Mouse (Mus musculus) cortical plate, adult 2 months (tissue): ENCODE data around the gene Rufy2. TPM values are rescaled to one million over a fixed set of nuclear protein-coding genes. Genes with fewer than 3 reads are reported as not detected.

Experiments used
- H3K27ac ChIP-seq: fragments of 200-500 bp; 2 replicates; pipeline ENCODE4 v1.5.1; 2012; ENCODE audit warnings: low read length, control low read depth, inconsistent platforms; ENCODE audit not compliant: insufficient read depth
- H3K4me1 ChIP-seq: fragments of 200-500 bp; 2 replicates; pipeline ENCODE4 v1.6.1; 2011; ENCODE audit warnings: low read length; ENCODE audit not compliant: control insufficient read depth, insufficient read depth
- H3K4me3 ChIP-seq: fragments of 200-500 bp; 2 replicates; pipeline ENCODE4 v1.5.1; 2011; ENCODE audit warnings: mild to moderate bottlenecking, low read length, control low read depth; ENCODE audit not compliant: insufficient read depth
- CTCF ChIP-seq: fragments of 200-500 bp; IDR thresholded peaks from 2 replicates; pipeline ENCODE4 v1.5.1; 2011; ENCODE audit warnings: mild to moderate bottlenecking, control low read depth, low read length; ENCODE audit not compliant: insufficient read depth; ENCODE audit errors: extremely low read depth
- POLR2A ChIP-seq: fragments of 200-500 bp; IDR thresholded peaks from 2 replicates; pipeline ENCODE4 v1.6.1; 2011; ENCODE audit warnings: mild to moderate bottlenecking, low read length, control low read depth; ENCODE audit not compliant: insufficient read depth; ENCODE audit errors: extremely low read depth
- polyA plus RNA-seq: library from polyadenylated mRNA; depleted of rRNA; stranded (reverse); fragments of >200 nt; gene quantifications from 2 replicates; pipeline ENCODE4 v1.2.3, GENCODE M21; 2012; rRNA removed

Rufy2 gene
- polyA plus RNA-seq, 1 experiment, result 58.9 TPM

- Histone ChIP-seq H3K4me3 (no peak overlapping the region), H3K27ac (no peak overlapping the region), H3K4me1 (no peaks in the 10 kb centered on the region)
- TF ChIP-seq CTCF (no peak), POLR2A (no peak)
Observed at GRCm38 (mm10) chr10:63061266-63061665, 81.2 kb downstream of the Rufy2 start.

- Histone ChIP-seq H3K4me3 (no peak overlapping the region), H3K27ac (no peak overlapping the region), H3K4me1 (no peaks in the 10 kb centered on the region)
- TF ChIP-seq POLR2A, result no peak
- no peak for TF ChIP-seq CTCF
Observed at GRCm38 (mm10) chr10:63062696-63063095, 82.7 kb downstream of the Rufy2 start.

- H3K4me3 ChIP-seq, result no peak overlapping the region
- TF ChIP-seq POLR2A, result no peak
- TF ChIP-seq CTCF, result no peak
- H3K27ac ChIP-seq, result no peak overlapping the region
- H3K4me1 ChIP-seq, result no peaks in the 10 kb centered on the region
Observed at GRCm38 (mm10) chr10:63063365-63063764, 83.3 kb downstream of the Rufy2 start.

- no peak for TF ChIP-seq POLR2A
- no peak for TF ChIP-seq CTCF
- no peak overlapping the region for H3K4me3 ChIP-seq
- H3K4me1 ChIP-seq, result no peaks in the 10 kb centered on the region
Observed at GRCm38 (mm10) chr10:63064516-63064915, 84.5 kb downstream of the Rufy2 start.

GRCm38 (mm10) chr10:63065561-63065960 lies 85.5 kb downstream of the Rufy2 start:
- no peak overlapping the region for H3K4me3 ChIP-seq
- H3K4me1 ChIP-seq, result no peaks in the 10 kb centered on the region
- H3K27ac ChIP-seq, result no peak overlapping the region
- TF ChIP-seq POLR2A (no peak), CTCF (no peak)

More at GRCm38 (mm10) chr10:63064516-63064915, 84.5 kb downstream of the Rufy2 start:
- no peak overlapping the region for H3K27ac ChIP-seq

GRCm38 (mm10) chr10:63065988-63066387 lies 86.0 kb downstream of the Rufy2 start:
- Histone ChIP-seq H3K27ac (no peak overlapping the region), H3K4me1 (no peaks in the 10 kb centered on the region), H3K4me3 (no peak overlapping the region)
- no peak for TF ChIP-seq POLR2A
- peak; percentile 91 for TF ChIP-seq CTCF

Other genes with a start within 250 kb of the Rufy2 start
- gene Ccar1, start 187.9 kb upstream of the Rufy2 start, polyA plus RNA-seq, result 29.9 TPM in 2 replicates
- gene Tet1, start 71.2 kb upstream of the Rufy2 start, polyA plus RNA-seq, result 3.0 and 3.2 TPM in 2 replicates
- 35.3 and 36.5 TPM in 2 replicates for gene Slc25a16, start 59.6 kb upstream of the Rufy2 start, polyA plus RNA-seq
- 2.3 and 2.8 TPM in 2 replicates for gene Dna2, start 33.2 kb upstream of the Rufy2 start, polyA plus RNA-seq
- 78.7 and 86.6 TPM in 2 replicates for gene Hnrnph3, start 44.0 kb downstream of the Rufy2 start, polyA plus RNA-seq
- gene Pbld2, start 44.1 kb downstream of the Rufy2 start, polyA plus RNA-seq, result 3.1 TPM in 2 replicates
- 0.17 and 0.19 TPM in 2 replicates for gene Pbld1, start 79.9 kb downstream of the Rufy2 start, polyA plus RNA-seq
- gene Atoh7, start 119.4 kb downstream of the Rufy2 start, polyA plus RNA-seq, result 2.8 and 3.7 TPM in 2 replicates
- gene Mypn, start 223.7 kb downstream of the Rufy2 start, polyA plus RNA-seq, result 2.5 TPM in 2 replicates